Mouse (Mus musculus) hindbrain, embryonic 15.5 days (tissue): ENCODE measurements around the gene Casc4. TPM values are rescaled to one million over a fixed set of nuclear protein-coding genes. Genes with fewer than 3 reads are reported as not detected.
A peak's percentile ranks its signal among the peaks of the same experiment; 100 is the strongest.
"Not testable (repeated sequence)": the region's sequence is repeated elsewhere in the genome, so short reads cannot be mapped to it uniquely, and the experiment has no call there.

Experiments used
- ATAC-seq: fragments of 200-750 bp; cut with Nextera tagmentation; 2 replicates; pipeline ENCODE4 v1.8.0; 2017; ENCODE audit warnings: low read depth, moderate number of reproducible peaks, moderate TSS enrichment; ENCODE audit not compliant: low FRiP score
- H3K27ac ChIP-seq: fragments of 300-500 bp; sonication (generic); replicated peaks from 2 replicates; pipeline ENCODE4 v1.5.1; 2015; ENCODE audit warnings: mild to moderate bottlenecking, inconsistent platforms
- H3K27me3 ChIP-seq: fragments of 300-500 bp; sonication (generic); 2 replicates; pipeline ENCODE4 v1.6.1; 2015; ENCODE audit warnings: control low read depth, inconsistent platforms
- H3K36me3 ChIP-seq: fragments of 300-500 bp; sonication (generic); 2 replicates; pipeline ENCODE4 v1.6.1; 2015; ENCODE audit warnings: control low read depth, inconsistent platforms
- H3K4me1 ChIP-seq: fragments of 300-500 bp; sonication (generic); replicated peaks from 2 replicates; pipeline ENCODE4 v1.6.1; 2015; ENCODE audit warnings: control low read depth, inconsistent platforms
- H3K4me2 ChIP-seq: fragments of 300-500 bp; sonication (generic); 2 replicates; pipeline ENCODE4 v1.6.1; 2015; ENCODE audit warnings: moderate library complexity, mild to moderate bottlenecking, inconsistent platforms
- H3K4me3 ChIP-seq: fragments of 300-500 bp; sonication (generic); 2 replicates; pipeline ENCODE4 v1.5.1; 2015; ENCODE audit warnings: mild to moderate bottlenecking, inconsistent platforms
- H3K9ac ChIP-seq: fragments of 300-500 bp; sonication (generic); 2 replicates; pipeline ENCODE4 v1.6.1; 2015; ENCODE audit warnings: inconsistent platforms
- H3K9me3 ChIP-seq: fragments of 300-500 bp; sonication (generic); 2 replicates; pipeline ENCODE4 v1.6.1; 2016; ENCODE audit warnings: control low read depth, inconsistent platforms
- WGBS: fragments of 180-500 bp; shearing (Covaris S2); methylation state at CpG from one replicate; pipeline ENCODE4 v1.1.7; 2015; 5-methylcytosine and 5-hydroxymethylcytosine counted together
- polyA plus RNA-seq: library from polyadenylated mRNA; unstranded; fragments of >200 nt; fragmentation: Nextera tagmentation; extraction: Ambion mirVana; gene quantifications from 2 replicates; pipeline ENCODE4 v1.2.1, GENCODE M21; 2015

Gene Casc4
- polyA plus RNA-seq, 1 experiment from 2014 or later: 32.4 TPM

DNA sequence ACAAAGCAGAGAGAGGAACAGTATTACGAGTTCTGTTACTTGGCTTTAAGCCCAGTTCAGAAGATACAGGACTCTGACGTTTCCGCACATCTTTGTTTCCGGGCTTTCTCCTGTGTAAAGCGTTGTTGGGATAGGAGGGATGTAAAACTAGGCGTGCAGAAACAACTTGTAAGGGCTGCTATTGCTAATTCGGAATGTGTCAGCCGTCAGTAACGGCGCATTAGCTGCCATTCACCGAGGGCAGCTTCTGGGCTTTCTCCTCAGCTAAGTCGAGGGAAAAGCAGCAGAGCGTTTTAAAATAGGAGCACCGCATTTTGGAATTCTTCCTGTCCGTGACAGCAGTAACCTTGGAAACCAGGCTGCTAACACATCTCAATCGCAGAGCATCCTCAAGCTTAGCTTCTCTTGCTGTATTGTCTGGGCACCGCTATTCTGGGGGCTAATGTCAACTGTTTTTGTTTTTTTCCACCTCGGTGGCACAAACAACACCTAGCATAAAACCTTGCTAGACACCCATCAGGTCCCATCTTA, 634 bp upstream of the Casc4 start:
- ATAC-seq: no peak
- Histone ChIP-seq H3K9me3 (no peaks in the 10 kb centered on the region), H3K4me2 (peak overlapping the region; percentile 80), H3K4me1 (peaks cover 27% of the 10 kb centered on the region), H3K4me3 (peak overlapping the region; percentile 66), H3K9ac (peak overlapping the region; percentile 80), H3K36me3 (no peaks in the 10 kb centered on the region), H3K27ac (peak overlapping the region; percentile 93), H3K27me3 (no peaks in the 10 kb centered on the region)
- 1% methylated on average over 18 of the region's 18 CpGs for WGBS

DNA sequence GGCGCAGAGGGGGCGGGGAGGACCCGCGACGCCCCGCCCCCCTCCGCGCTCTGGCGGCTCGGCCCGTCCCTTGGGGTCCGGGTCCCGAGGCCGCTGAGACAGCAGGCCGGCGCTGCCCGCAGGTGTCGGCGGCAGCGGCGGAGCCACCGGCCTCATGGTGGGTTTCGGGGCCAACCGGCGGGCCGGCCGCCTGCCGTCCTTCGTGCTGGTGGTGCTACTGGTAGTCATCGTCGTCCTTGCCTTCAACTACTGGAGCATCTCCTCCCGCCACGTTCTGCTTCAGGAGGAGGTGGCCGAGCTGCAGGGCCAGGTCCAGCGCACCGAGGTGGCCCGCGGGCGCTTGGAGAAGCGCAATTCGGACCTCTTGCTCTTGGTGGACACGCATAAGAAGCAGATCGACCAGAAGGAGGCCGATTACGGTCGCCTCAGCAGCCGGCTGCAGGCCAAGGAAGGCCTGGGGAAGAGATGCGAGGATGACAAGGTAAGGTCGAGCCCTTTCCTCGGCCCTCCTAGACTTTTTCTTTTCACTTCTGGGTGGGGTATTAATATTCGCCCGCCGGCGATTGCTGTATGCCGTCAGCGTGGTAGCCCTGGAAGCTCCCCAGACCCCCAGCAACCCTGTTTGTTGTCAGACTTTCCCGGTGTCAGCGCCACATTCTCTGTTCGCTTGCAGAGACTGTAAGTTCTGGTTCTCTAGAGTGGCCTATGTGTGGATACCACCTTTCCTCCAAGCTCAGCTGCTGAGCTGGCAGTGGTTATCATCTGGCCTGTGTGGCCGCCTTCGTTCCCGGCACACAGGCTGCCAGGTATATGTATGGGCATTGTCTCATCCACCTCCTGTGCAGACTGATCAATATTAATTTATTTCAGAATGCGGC, 520 bp downstream of the Casc4 start:
- peak; percentile 80 for ATAC-seq
- H3K4me3 ChIP-seq: peak overlapping the region; percentile 66
- under 1% methylated on average over 61 of the region's 63 CpGs for WGBS
- no peaks in the 10 kb centered on the region for H3K36me3 ChIP-seq
- peak overlapping the region; percentile 80 for H3K4me2 ChIP-seq
- no peaks in the 10 kb centered on the region for H3K27me3 ChIP-seq
- H3K9ac ChIP-seq: peak overlapping the region; percentile 80
- H3K4me1 ChIP-seq: peaks cover 27% of the 10 kb centered on the region
- peak overlapping the region; percentile 93 for H3K27ac ChIP-seq
- no peaks in the 10 kb centered on the region for H3K9me3 ChIP-seq

- no peaks in the 10 kb centered on the region for H3K27me3 ChIP-seq
- no peak overlapping the region for H3K9ac ChIP-seq
- WGBS: 100% methylated on average over 1 of the region's 1 CpGs
- H3K4me3 ChIP-seq: no peak overlapping the region
- no peak for ATAC-seq
- no peaks in the 10 kb centered on the region for H3K9me3 ChIP-seq
- no peak overlapping the region for H3K27ac ChIP-seq
- H3K4me2 ChIP-seq: no peak overlapping the region
- no peaks in the 10 kb centered on the region for H3K36me3 ChIP-seq
- no peaks in the 10 kb centered on the region for H3K4me1 ChIP-seq
Measured at GRCm38 (mm10) chr2:121879506-121879905, 12.7 kb downstream of the Casc4 start.

- Histone ChIP-seq H3K4me3 (no peak overlapping the region), H3K9ac (no peak overlapping the region)
- ATAC-seq: no peak
Measured at GRCm38 (mm10) chr2:121885509-121886106, 18.8 kb downstream of the Casc4 start.

GRCm38 (mm10) chr2:121886406-121886805, 19.6 kb downstream of the Casc4 start:
- Histone ChIP-seq H3K9ac (no peak overlapping the region), H3K4me3 (no peak overlapping the region), H3K4me1 (no peaks in the 10 kb centered on the region), H3K9me3 (no peaks in the 10 kb centered on the region), H3K27ac (no peak overlapping the region), H3K4me2 (no peak overlapping the region), H3K36me3 (no peaks in the 10 kb centered on the region), H3K27me3 (no peaks in the 10 kb centered on the region)
- no peak for ATAC-seq
- 94% methylated on average over 1 of the region's 1 CpGs for WGBS

More at GRCm38 (mm10) chr2:121885509-121886106, 18.8 kb downstream of the Casc4 start:
- Histone ChIP-seq H3K36me3 (no peaks in the 10 kb centered on the region), H3K9me3 (no peaks in the 10 kb centered on the region), H3K27me3 (no peaks in the 10 kb centered on the region), H3K27ac (no peak overlapping the region), H3K4me1 (no peaks in the 10 kb centered on the region), H3K4me2 (no peak overlapping the region)
- 90% methylated on average over 1 of the region's 1 CpGs for WGBS

DNA sequence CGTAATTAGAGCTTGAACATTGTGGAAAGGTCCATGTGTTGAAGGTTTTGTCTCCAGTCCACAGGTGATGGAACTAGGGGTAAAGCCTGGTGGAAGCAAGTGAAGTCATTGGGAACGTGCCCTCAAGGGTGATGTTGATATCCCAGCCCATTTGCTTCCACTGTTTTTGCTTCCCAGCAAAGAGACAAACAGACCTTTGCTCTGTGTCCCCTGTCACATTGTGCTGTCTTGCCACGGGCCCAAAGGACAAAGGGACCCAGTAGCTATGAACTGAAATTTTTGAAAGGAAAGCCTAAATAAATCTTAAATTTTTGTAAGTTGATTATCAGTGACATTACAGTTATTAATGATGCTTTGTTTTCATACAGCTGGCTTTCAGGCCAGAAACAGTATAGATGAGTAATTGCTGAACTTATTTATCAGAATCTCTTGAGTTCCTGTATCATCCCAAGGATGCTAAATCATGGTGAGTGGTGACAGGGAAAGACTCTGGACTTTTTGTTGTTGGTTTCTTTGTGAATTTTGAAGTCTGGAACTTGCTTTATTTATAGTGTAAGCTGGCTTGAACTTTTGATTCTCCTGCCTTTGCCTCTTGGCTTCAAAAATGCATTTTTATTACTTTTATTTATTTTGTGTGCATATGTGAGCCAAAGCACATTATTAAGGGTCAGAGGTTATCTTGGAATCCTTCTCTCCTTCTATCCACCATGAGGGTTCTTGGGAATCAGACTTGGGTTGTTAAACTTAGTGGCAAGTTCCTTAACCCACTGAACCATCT, 22.1 kb downstream of the Casc4 start:
- no peak overlapping the region for H3K27ac ChIP-seq
- H3K36me3 ChIP-seq: no peaks in the 10 kb centered on the region
- no peaks in the 10 kb centered on the region for H3K4me1 ChIP-seq
- 90% methylated on average over 3 of the region's 3 CpGs for WGBS
- no peak overlapping the region for H3K4me2 ChIP-seq
- H3K9ac ChIP-seq: no peak overlapping the region
- H3K4me3 ChIP-seq: no peak overlapping the region
- ATAC-seq: no peak
- no peaks in the 10 kb centered on the region for H3K27me3 ChIP-seq
- no peaks in the 10 kb centered on the region for H3K9me3 ChIP-seq

- Histone ChIP-seq H3K9ac (no peak overlapping the region), H3K4me2 (no peak overlapping the region), H3K4me3 (no peak overlapping the region), H3K36me3 (no peaks in the 10 kb centered on the region), H3K9me3 (no peaks in the 10 kb centered on the region), H3K4me1 (no peaks in the 10 kb centered on the region), H3K27ac (no peak overlapping the region), H3K27me3 (no peaks in the 10 kb centered on the region)
- no peak for ATAC-seq
- 83% methylated on average over 2 of the region's 2 CpGs for WGBS
Measured at GRCm38 (mm10) chr2:121895261-121895660, 28.5 kb downstream of the Casc4 start.

- ATAC-seq: no peak
- WGBS: 89% methylated on average over 1 of the region's 1 CpGs
Measured at GRCm38 (mm10) chr2:121896825-121897224, 30.1 kb downstream of the Casc4 start.

DNA sequence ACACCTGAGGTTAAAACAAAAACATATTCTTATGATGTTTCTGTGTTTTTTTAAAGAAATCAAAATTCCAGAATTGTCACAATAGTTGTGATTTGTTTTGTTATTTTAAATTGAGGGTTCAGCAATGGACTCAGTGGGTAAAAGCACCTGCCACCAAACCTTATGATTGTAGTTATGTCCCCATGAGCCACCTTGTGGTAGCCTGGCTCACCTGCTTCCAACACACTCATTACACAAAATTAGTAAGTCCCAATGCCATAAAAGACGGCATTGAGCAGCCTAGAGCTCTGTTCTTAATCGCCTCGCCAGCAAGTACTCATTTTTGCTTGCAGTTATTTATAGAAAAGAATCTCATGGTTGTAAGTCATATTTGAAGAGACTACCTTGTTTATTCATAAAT, 43.2 kb downstream of the Casc4 start:
- peaks cover 33% of the 10 kb centered on the region for H3K36me3 ChIP-seq
- H3K9me3 ChIP-seq: no peaks in the 10 kb centered on the region
- no peak for ATAC-seq
- H3K4me2 ChIP-seq: no peak overlapping the region
- H3K27me3 ChIP-seq: no peaks in the 10 kb centered on the region
- H3K9ac ChIP-seq: no peak overlapping the region
- H3K27ac ChIP-seq: no peak overlapping the region
- WGBS: 90% methylated on average over 3 of the region's 3 CpGs
- no peak overlapping the region for H3K4me3 ChIP-seq
- H3K4me1 ChIP-seq: no peaks in the 10 kb centered on the region

More at GRCm38 (mm10) chr2:121896825-121897224, 30.1 kb downstream of the Casc4 start:
- Histone ChIP-seq H3K4me3 (no peak overlapping the region), H3K27me3 (no peaks in the 10 kb centered on the region), H3K9me3 (no peaks in the 10 kb centered on the region), H3K4me1 (no peaks in the 10 kb centered on the region), H3K9ac (no peak overlapping the region), H3K36me3 (0 out of 2 replicates have a peak, but pooled peaks cover 2% of the 10 kb centered on the region), H3K4me2 (no peak overlapping the region), H3K27ac (no peak overlapping the region)

- no peak overlapping the region for H3K4me2 ChIP-seq
- H3K36me3 ChIP-seq: peaks cover 5% of the 10 kb centered on the region
- no peak overlapping the region for H3K4me3 ChIP-seq
- 97% methylated on average over 5 of the region's 5 CpGs for WGBS
- H3K4me1 ChIP-seq: no peaks in the 10 kb centered on the region
- no peak overlapping the region for H3K27ac ChIP-seq
- ATAC-seq: no peak
- H3K27me3 ChIP-seq: no peaks in the 10 kb centered on the region
- no peaks in the 10 kb centered on the region for H3K9me3 ChIP-seq
- H3K9ac ChIP-seq: no peak overlapping the region
Measured at GRCm38 (mm10) chr2:121916047-121916970, 49.5 kb downstream of the Casc4 start.

- ATAC-seq, H3K27me3 ChIP-seq, H3K4me3 ChIP-seq, H3K27ac ChIP-seq, H3K4me1 ChIP-seq, H3K4me2 ChIP-seq, H3K9me3 ChIP-seq, H3K9ac ChIP-seq: not testable (repeated sequence)
- H3K36me3 ChIP-seq: peaks cover 18% of the 10 kb centered on the region; the same call in 1 of the 2 replicates
- 81% methylated on average over 2 of the region's 2 CpGs for WGBS
Measured at GRCm38 (mm10) chr2:121937624-121938023, 70.9 kb downstream of the Casc4 start.
